Mouse (Mus musculus): ENCODE results near the gene Btbd35f5. TPM values are rescaled to one million over a fixed set of nuclear protein-coding genes. Genes with fewer than 3 reads are reported as not detected.
"Not testable (repeated sequence)": the region's sequence is repeated elsewhere in the genome, so short reads cannot be mapped to it uniquely, and the experiment has no call there.

Btbd35f5 gene
- not detected in 2 replicates for polyA plus RNA-seq (2015; fragmentation: Nextera tagmentation; extraction: Ambion mirVana)

DNA sequence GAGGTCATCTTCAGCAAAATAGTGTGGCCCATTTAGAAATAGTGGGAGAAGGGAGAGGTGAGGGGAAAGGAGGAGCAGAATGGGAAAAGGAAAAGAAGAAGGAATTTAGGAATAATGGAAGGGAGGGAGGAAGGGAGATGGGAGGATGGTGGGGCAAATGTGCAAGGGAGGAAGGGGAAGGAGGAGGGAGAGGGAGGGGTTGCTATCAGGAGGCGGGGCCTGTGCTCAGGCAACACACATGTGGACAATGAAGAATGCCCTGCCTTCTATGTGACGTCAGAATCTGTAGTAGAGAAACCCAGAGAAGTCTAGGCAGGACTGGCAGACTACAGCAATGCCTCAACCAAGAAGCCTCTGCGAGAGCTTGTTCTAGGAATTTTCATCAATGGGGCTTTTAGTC is at the start of gene Btbd35f5:
Gene Btbd35f5 (plus strand): TSS at position 301 of the 400 bp plus-strand sequence.
- not testable (repeated sequence) for H3K27me3 ChIP-seq (replicated peaks); H3K4me3 ChIP-seq (replicated peaks); ATAC-seq (ENCODE audit: low FRiP score); H3K9ac ChIP-seq (replicated peaks); H3K4me1 ChIP-seq; H3K36me3 ChIP-seq; H3K9me3 ChIP-seq (replicated peaks); H3K4me2 ChIP-seq; H3K27ac ChIP-seq (replicated peaks)
- no CpG with 5 or more reads among the region's 3 CpGs for whole genome bisulfite sequencing

DNA sequence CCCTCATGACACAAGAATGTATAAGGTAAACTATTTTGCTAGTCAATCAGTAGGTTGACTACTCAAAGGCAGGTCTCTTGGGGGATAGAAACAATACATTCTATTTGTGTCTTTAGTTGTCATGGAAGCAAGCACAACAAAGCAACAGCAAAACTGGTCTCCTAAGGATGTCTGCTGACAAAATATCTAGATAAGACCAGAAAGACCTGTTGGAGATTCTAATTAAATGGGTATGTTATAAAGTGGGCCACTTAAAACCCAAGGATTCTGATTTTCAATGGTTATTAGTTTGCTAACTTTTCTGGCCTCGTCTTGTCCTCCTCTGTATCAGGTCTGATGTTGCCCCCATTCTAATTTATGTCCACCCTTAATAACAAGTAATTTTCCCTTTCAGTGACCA is 32.2 kb upstream of the Btbd35f5 start, which contains the start of gene Gm21789:
Gene Gm21789 (plus strand): TSS at position 301 of the 400 bp plus-strand sequence.
- ATAC-seq (ENCODE audit: low FRiP score); H3K4me1 ChIP-seq; H3K36me3 ChIP-seq; H3K27me3 ChIP-seq (replicated peaks); H3K4me3 ChIP-seq (replicated peaks); H3K27ac ChIP-seq (replicated peaks); H3K9me3 ChIP-seq (replicated peaks); H3K9ac ChIP-seq (replicated peaks); H3K4me2 ChIP-seq: not testable (repeated sequence)
- WGBS: no CpG with 5 or more reads among the region's 1 CpGs

Other genes starting within 250 kb of the Btbd35f5 start
- not detected in 2 replicates for gene Btbd35f21, start 247.8 kb upstream of the Btbd35f5 start, polyA plus RNA-seq (2015; fragmentation: Nextera tagmentation; extraction: Ambion mirVana)
- not detected in 2 replicates for gene Btbd35f30, start 79.3 kb upstream of the Btbd35f5 start, polyA plus RNA-seq (2015; fragmentation: Nextera tagmentation; extraction: Ambion mirVana)
- not detected in 2 replicates for gene Gm21789, start 32.1 kb upstream of the Btbd35f5 start, polyA plus RNA-seq (2015; fragmentation: Nextera tagmentation; extraction: Ambion mirVana)